Comparison of ENCODE assay signal across 19 mouse cellular contexts in the genomic region with DNA sequence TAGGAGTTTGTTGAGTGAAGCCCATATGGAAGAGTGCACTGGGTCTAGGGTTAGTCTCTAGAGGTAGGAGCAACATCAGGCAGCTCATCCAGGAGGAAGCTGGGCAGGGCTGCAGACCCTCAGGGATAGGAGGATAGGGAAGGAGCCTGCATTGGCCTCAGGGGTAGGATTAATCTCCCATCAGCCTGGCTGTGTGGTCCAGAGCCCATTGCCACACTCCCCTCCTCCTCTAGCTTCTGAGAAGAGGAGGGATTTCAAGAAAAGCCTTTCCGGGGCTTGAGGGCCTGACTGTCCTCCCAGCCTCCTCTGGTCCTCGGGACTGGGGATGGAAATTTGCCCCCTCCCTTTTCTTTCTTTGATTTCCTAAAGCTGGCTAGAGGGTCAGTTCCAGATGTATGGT. TPM values are rescaled to one million over a fixed set of nuclear protein-coding genes. Genes with fewer than 3 reads are reported as not detected.
DNase-seq lines count a peak whose midpoint lies in the region; ATAC-seq and TF ChIP-seq lines count a peak whose summit lies in the region.
"Had no signal": no experiment of that assay in that cellular context is flagged by ENCODE, and none has a peak within 500 bp of the region (broad histone marks: within the 10 kb centered on the region; RNA-seq: fewer than 3 reads in every experiment).

No protein-coding gene starts in this region.

- peaks cover 39% of the 10 kb centered on the region for H3K27me3 ChIP-seq in embryonic facial prominence, embryonic 12.5 days
- peaks cover 85% of the 10 kb centered on the region for H3K27me3 ChIP-seq in embryonic facial prominence, embryonic 10.5 days (replicated peaks; ENCODE audit: low read depth, poor library complexity, severe bottlenecking)
- H3K27me3 ChIP-seq in kidney, postnatal 0 days (ENCODE audit: insufficient read depth, low read length): no peaks in the 10 kb centered on the region
- peaks cover 80% of the 10 kb centered on the region for H3K27me3 ChIP-seq in midbrain, embryonic 10.5 days (ENCODE audit: low read depth, poor library complexity, severe bottlenecking)
- H3K27me3 ChIP-seq in midbrain, postnatal 0 days (ENCODE audit: insufficient read depth, low read length): peaks cover 12% of the 10 kb centered on the region; the same call in 1 of the 2 replicates
- H3K27me3 ChIP-seq in embryonic facial prominence, embryonic 13.5 days: peaks cover 54% of the 10 kb centered on the region

- H3K27ac ChIP-seq in embryonic facial prominence, embryonic 12.5 days: no peak overlapping the region
- H3K27ac ChIP-seq in embryonic facial prominence, embryonic 10.5 days (replicated peaks): no peak overlapping the region
- peak overlapping the region; percentile 75 for H3K27ac ChIP-seq in kidney, postnatal 0 days
- no peak overlapping the region for H3K27ac ChIP-seq in midbrain, embryonic 10.5 days (replicated peaks)
- H3K27ac ChIP-seq in midbrain, postnatal 0 days (ENCODE audit: low read depth, low read length): no peak overlapping the region
- no peak overlapping the region for H3K27ac ChIP-seq in embryonic facial prominence, embryonic 13.5 days
- H3K27ac ChIP-seq: hindbrain, embryonic 12.5 days; layer of hippocampus, adult 2 months; macrophage; midbrain, embryonic 12.5 days had no signal

- no peak overlapping the region for H3K4me2 ChIP-seq in embryonic facial prominence, embryonic 12.5 days (replicated peaks)
- H3K4me2 ChIP-seq in kidney, postnatal 0 days (ENCODE audit: low read length): peak overlapping the region; percentile 89; the same call in 1 of the 2 replicates
- H3K4me2 ChIP-seq in midbrain, postnatal 0 days (ENCODE audit: low read depth, low read length, poor library complexity, severe bottlenecking): no peak overlapping the region
- H3K4me2 ChIP-seq in embryonic facial prominence, embryonic 13.5 days: 0 out of 2 replicates have a peak overlapping the region, but pooled peaks have one; percentile 75

- H3K9me3 ChIP-seq in embryonic facial prominence, embryonic 12.5 days: no peaks in the 10 kb centered on the region
- H3K9me3 ChIP-seq in embryonic facial prominence, embryonic 10.5 days: no peaks in the 10 kb centered on the region
- no peaks in the 10 kb centered on the region for H3K9me3 ChIP-seq in kidney, postnatal 0 days (replicated peaks; ENCODE audit: low read length)
- H3K9me3 ChIP-seq in midbrain, embryonic 10.5 days (replicated peaks): peaks cover 7% of the 10 kb centered on the region
- H3K9me3 ChIP-seq in midbrain, postnatal 0 days (ENCODE audit: low read length): no peaks in the 10 kb centered on the region
- H3K9me3 ChIP-seq in embryonic facial prominence, embryonic 13.5 days: no peaks in the 10 kb centered on the region
- H3K9me3 ChIP-seq: hindbrain, embryonic 12.5 days had no signal

- WGBS in embryonic facial prominence, embryonic 12.5 days: 3% methylated on average over 2 of the region's 2 CpGs
- 13% methylated on average over 2 of the region's 2 CpGs for WGBS in embryonic facial prominence, embryonic 10.5 days
- WGBS in kidney, postnatal 0 days: 15% methylated on average over 2 of the region's 2 CpGs
- WGBS in midbrain, embryonic 10.5 days: 19% methylated on average over 2 of the region's 2 CpGs
- 17% methylated on average over 2 of the region's 2 CpGs for WGBS in midbrain, postnatal 0 days
- 8% methylated on average over 2 of the region's 2 CpGs for WGBS in embryonic facial prominence, embryonic 13.5 days

- H3K36me3 ChIP-seq in embryonic facial prominence, embryonic 12.5 days: no peaks in the 10 kb centered on the region
- H3K36me3 ChIP-seq in embryonic facial prominence, embryonic 10.5 days (replicated peaks): no peaks in the 10 kb centered on the region
- no peaks in the 10 kb centered on the region for H3K36me3 ChIP-seq in kidney, postnatal 0 days (ENCODE audit: insufficient read depth, low read length)
- H3K36me3 ChIP-seq in midbrain, embryonic 10.5 days: no peaks in the 10 kb centered on the region
- H3K36me3 ChIP-seq in midbrain, postnatal 0 days (ENCODE audit: insufficient read depth, low read length): no peaks in the 10 kb centered on the region
- no peaks in the 10 kb centered on the region for H3K36me3 ChIP-seq in embryonic facial prominence, embryonic 13.5 days
- H3K36me3 ChIP-seq: hindbrain, embryonic 12.5 days; midbrain, embryonic 12.5 days had no signal

- no peak for DNase-seq in embryonic facial prominence, embryonic 10.5 days (ENCODE audit: low spot score)
- DNase-seq in kidney, postnatal 0 days (ENCODE audit: low spot score): no peak
- DNase-seq in kidney, postnatal 4 days: no peak
- no peak for DNase-seq in midbrain, embryonic 10.5 days (ENCODE audit: low spot score)
- DNase-seq in midbrain, postnatal 0 days (ENCODE audit: low spot score): no peak
- DNase-seq in left cerebral cortex, adult 9 months (ENCODE audit: low spot score in 2 of 2): no peak
- DNase-seq: kidney, adult 9 months; lung, adult 18-20 months had no signal

- no peak for TF ChIP-seq CTCF in kidney, postnatal 0 days (IDR thresholded peaks at IDR 0.05; ENCODE audit: low read depth)
- no peak for TF ChIP-seq CTCF in midbrain, postnatal 0 days (IDR thresholded peaks at IDR 0.05)

- ATAC-seq in embryonic facial prominence, embryonic 12.5 days (ENCODE audit: insufficient number of reproducible peaks, insufficient read depth, low FRiP score, low TSS enrichment): no peak
- no peak for ATAC-seq in kidney, postnatal 0 days (replicated peaks; ENCODE audit: low FRiP score, low read depth)
- ATAC-seq in midbrain, postnatal 0 days (ENCODE audit: low FRiP score): no peak
- ATAC-seq in embryonic facial prominence, embryonic 13.5 days (ENCODE audit: insufficient number of reproducible peaks, insufficient read depth, low FRiP score, low TSS enrichment, low read depth): no peak

- H3K4me3 ChIP-seq in embryonic facial prominence, embryonic 12.5 days: peak overlapping the region; percentile 36; the same call in 1 of the 2 replicates
- H3K4me3 ChIP-seq in embryonic facial prominence, embryonic 10.5 days: no peak overlapping the region
- no peak overlapping the region for H3K4me3 ChIP-seq in kidney, postnatal 0 days (replicated peaks; ENCODE audit: low read depth, low read length)
- peak overlapping the region; percentile 56; the same call in 1 of the 2 replicates for H3K4me3 ChIP-seq in midbrain, embryonic 10.5 days
- H3K4me3 ChIP-seq in midbrain, postnatal 0 days (ENCODE audit: low read depth, low read length): no peak overlapping the region
- no peak overlapping the region for H3K4me3 ChIP-seq in embryonic facial prominence, embryonic 13.5 days

- H3K4me1 ChIP-seq in embryonic facial prominence, embryonic 12.5 days: peaks cover 24% of the 10 kb centered on the region
- H3K4me1 ChIP-seq in embryonic facial prominence, embryonic 10.5 days: peaks cover 52% of the 10 kb centered on the region
- peaks cover 21% of the 10 kb centered on the region; the same call in 1 of the 2 replicates for H3K4me1 ChIP-seq in kidney, postnatal 0 days (replicated peaks; ENCODE audit: insufficient read depth, low read length)
- H3K4me1 ChIP-seq in midbrain, embryonic 10.5 days: peaks cover 48% of the 10 kb centered on the region
- H3K4me1 ChIP-seq in midbrain, postnatal 0 days (ENCODE audit: insufficient read depth, low read length): no peaks in the 10 kb centered on the region; the same call in 1 of the 2 replicates
- H3K4me1 ChIP-seq in embryonic facial prominence, embryonic 13.5 days: peaks cover 43% of the 10 kb centered on the region

- no peak overlapping the region for H3K9ac ChIP-seq in embryonic facial prominence, embryonic 12.5 days
- no peak overlapping the region for H3K9ac ChIP-seq in kidney, postnatal 0 days (ENCODE audit: low read depth, low read length)
- no peak overlapping the region for H3K9ac ChIP-seq in midbrain, postnatal 0 days (replicated peaks; ENCODE audit: low read length, poor library complexity, severe bottlenecking)
- H3K9ac ChIP-seq in embryonic facial prominence, embryonic 13.5 days: no peak overlapping the region
- H3K9ac ChIP-seq: forebrain, postnatal 0 days; hindbrain, embryonic 12.5 days; midbrain, embryonic 12.5 days had no signal

RNA-seq across cellular contexts. Expression of gene Fstl3, which starts 2.1 kb away (rescaled TPM):
- 3.5 and 3.7 TPM in 2 replicates for polyA plus RNA-seq in embryonic facial prominence, embryonic 12.5 days (2016; fragmentation: Nextera tagmentation; extraction: Ambion mirVana)
- polyA plus RNA-seq in embryonic facial prominence, embryonic 10.5 days (2016; fragmentation: Nextera tagmentation; extraction: Ambion mirVana): 1.9 and 2.2 TPM in 2 replicates
- 32.9 and 38.7 TPM in 2 replicates for polyA plus RNA-seq in kidney, postnatal 0 days (2015; fragmentation: Nextera tagmentation; extraction: Ambion mirVana)
- 1.1 and 1.8 TPM in 2 replicates for polyA plus RNA-seq in midbrain, embryonic 10.5 days (2016; fragmentation: Nextera tagmentation; extraction: Ambion mirVana)
- total RNA-seq in midbrain, postnatal 0 days (2014; rRNA removed): 3.3 and 3.4 TPM in 2 replicates
- polyA plus RNA-seq in midbrain, postnatal 0 days (2015; fragmentation: Nextera tagmentation; extraction: Ambion mirVana): 3.0 and 3.9 TPM in 2 replicates
- 7.5 and 8.3 TPM in 2 replicates for polyA plus RNA-seq in embryonic facial prominence, embryonic 13.5 days (2015; fragmentation: Nextera tagmentation; extraction: Ambion mirVana)

RNA-seq across cellular contexts. Expression of gene Prss57, which starts 11.6 kb away (rescaled TPM):
- polyA plus RNA-seq in embryonic facial prominence, embryonic 12.5 days (2016; fragmentation: Nextera tagmentation; extraction: Ambion mirVana): 0.06 TPM in 1 of 2 replicates, not detected in the other
- polyA plus RNA-seq in embryonic facial prominence, embryonic 10.5 days (2016; fragmentation: Nextera tagmentation; extraction: Ambion mirVana): 0.05 TPM in 1 of 2 replicates, not detected in the other
- 0.04 and 0.06 TPM in 2 replicates for polyA plus RNA-seq in kidney, postnatal 0 days (2015; fragmentation: Nextera tagmentation; extraction: Ambion mirVana)
- 0.05 TPM in 1 of 2 replicates, not detected in the other for polyA plus RNA-seq in midbrain, embryonic 10.5 days (2016; fragmentation: Nextera tagmentation; extraction: Ambion mirVana)
- 1.1 TPM in 1 of 2 replicates, not detected in the other for total RNA-seq in midbrain, postnatal 0 days (2014; rRNA removed)
- 0.09 and 0.25 TPM in 2 replicates for polyA plus RNA-seq in midbrain, postnatal 0 days (2015; fragmentation: Nextera tagmentation; extraction: Ambion mirVana)
- polyA plus RNA-seq in embryonic facial prominence, embryonic 13.5 days (2015; fragmentation: Nextera tagmentation; extraction: Ambion mirVana): not detected in 2 replicates
- total RNA-seq: adrenal gland, postnatal 36 days; forebrain, postnatal 0 days; gastrocnemius, postnatal 36 days; heart, postnatal 10 days had no signal
- polyA plus RNA-seq: embryonic facial prominence, embryonic 11.5 days; macrophage had no signal

RNA-seq across cellular contexts. Expression of gene Rnf126, which starts 12.4 kb away (rescaled TPM):
- polyA plus RNA-seq in embryonic facial prominence, embryonic 12.5 days (2016; fragmentation: Nextera tagmentation; extraction: Ambion mirVana): 109 and 111 TPM in 2 replicates
- 125 and 126 TPM in 2 replicates for polyA plus RNA-seq in embryonic facial prominence, embryonic 10.5 days (2016; fragmentation: Nextera tagmentation; extraction: Ambion mirVana)
- polyA plus RNA-seq in kidney, postnatal 0 days (2015; fragmentation: Nextera tagmentation; extraction: Ambion mirVana): 74.5 and 82.4 TPM in 2 replicates
- polyA plus RNA-seq in midbrain, embryonic 10.5 days (2016; fragmentation: Nextera tagmentation; extraction: Ambion mirVana): 109 and 118 TPM in 2 replicates
- 79.6 and 107 TPM in 2 replicates for total RNA-seq in midbrain, postnatal 0 days (2014; rRNA removed)
- 121 and 134 TPM in 2 replicates for polyA plus RNA-seq in midbrain, postnatal 0 days (2015; fragmentation: Nextera tagmentation; extraction: Ambion mirVana)
- polyA plus RNA-seq in embryonic facial prominence, embryonic 13.5 days (2015; fragmentation: Nextera tagmentation; extraction: Ambion mirVana): 79.2 and 96.5 TPM in 2 replicates

RNA-seq across cellular contexts. Expression of gene Palm, which starts 14.2 kb away (rescaled TPM):
- 132 and 142 TPM in 2 replicates for polyA plus RNA-seq in embryonic facial prominence, embryonic 12.5 days (2016; fragmentation: Nextera tagmentation; extraction: Ambion mirVana)
- polyA plus RNA-seq in embryonic facial prominence, embryonic 10.5 days (2016; fragmentation: Nextera tagmentation; extraction: Ambion mirVana): 127 and 129 TPM in 2 replicates
- 132 and 152 TPM in 2 replicates for polyA plus RNA-seq in kidney, postnatal 0 days (2015; fragmentation: Nextera tagmentation; extraction: Ambion mirVana)
- polyA plus RNA-seq in midbrain, embryonic 10.5 days (2016; fragmentation: Nextera tagmentation; extraction: Ambion mirVana): 130 and 153 TPM in 2 replicates
- 161 and 165 TPM in 2 replicates for total RNA-seq in midbrain, postnatal 0 days (2014; rRNA removed)
- polyA plus RNA-seq in midbrain, postnatal 0 days (2015; fragmentation: Nextera tagmentation; extraction: Ambion mirVana): 302 and 308 TPM in 2 replicates
- polyA plus RNA-seq in embryonic facial prominence, embryonic 13.5 days (2015; fragmentation: Nextera tagmentation; extraction: Ambion mirVana): 105 and 112 TPM in 2 replicates

RNA-seq across cellular contexts. Expression of gene Fgf22, which starts 24.3 kb away (rescaled TPM):
- polyA plus RNA-seq in embryonic facial prominence, embryonic 12.5 days (2016; fragmentation: Nextera tagmentation; extraction: Ambion mirVana): 0.33 and 0.65 TPM in 2 replicates
- 0.46 TPM in 1 of 2 replicates, not detected in the other for polyA plus RNA-seq in embryonic facial prominence, embryonic 10.5 days (2016; fragmentation: Nextera tagmentation; extraction: Ambion mirVana)
- 0.11 and 0.36 TPM in 2 replicates for polyA plus RNA-seq in kidney, postnatal 0 days (2015; fragmentation: Nextera tagmentation; extraction: Ambion mirVana)
- 0.27 and 0.42 TPM in 2 replicates for polyA plus RNA-seq in midbrain, embryonic 10.5 days (2016; fragmentation: Nextera tagmentation; extraction: Ambion mirVana)
- total RNA-seq in midbrain, postnatal 0 days (2014; rRNA removed): 1.7 and 2.2 TPM in 2 replicates
- 3.1 and 4.0 TPM in 2 replicates for polyA plus RNA-seq in midbrain, postnatal 0 days (2015; fragmentation: Nextera tagmentation; extraction: Ambion mirVana)
- 0.54 and 0.80 TPM in 2 replicates for polyA plus RNA-seq in embryonic facial prominence, embryonic 13.5 days (2015; fragmentation: Nextera tagmentation; extraction: Ambion mirVana)
- total RNA-seq: adrenal gland, postnatal 36 days; gastrocnemius, postnatal 36 days; heart, postnatal 10 days had no signal
- polyA plus RNA-seq: macrophage had no signal

Comparison
In these comparisons a context has a peak if more than half of its experiments do, and no peak if none do; other contexts are left out.
1. H3K4me2 ChIP-seq: peak in kidney, postnatal 0 days (single experiment) and embryonic facial prominence, embryonic 13.5 days (single experiment); none in embryonic facial prominence, embryonic 12.5 days (single experiment) and midbrain, postnatal 0 days (single experiment).
2. H3K4me3 ChIP-seq: peak in embryonic facial prominence, embryonic 12.5 days (single experiment) and midbrain, embryonic 10.5 days (single experiment); none in embryonic facial prominence, embryonic 10.5 days (single experiment), kidney, postnatal 0 days (single experiment), midbrain, postnatal 0 days (single experiment) and embryonic facial prominence, embryonic 13.5 days (single experiment).